Mouse (Mus musculus) NIH3T3 (cell line): Measurements from ENCODE around the gene Faf1.

ENCODE experiments used
- DNase-seq: peaks from one replicate; pipeline ENCODE4 v3.0.0-alpha.2; 2012; ENCODE audit warnings: low read depth

The Faf1 gene

DNA sequence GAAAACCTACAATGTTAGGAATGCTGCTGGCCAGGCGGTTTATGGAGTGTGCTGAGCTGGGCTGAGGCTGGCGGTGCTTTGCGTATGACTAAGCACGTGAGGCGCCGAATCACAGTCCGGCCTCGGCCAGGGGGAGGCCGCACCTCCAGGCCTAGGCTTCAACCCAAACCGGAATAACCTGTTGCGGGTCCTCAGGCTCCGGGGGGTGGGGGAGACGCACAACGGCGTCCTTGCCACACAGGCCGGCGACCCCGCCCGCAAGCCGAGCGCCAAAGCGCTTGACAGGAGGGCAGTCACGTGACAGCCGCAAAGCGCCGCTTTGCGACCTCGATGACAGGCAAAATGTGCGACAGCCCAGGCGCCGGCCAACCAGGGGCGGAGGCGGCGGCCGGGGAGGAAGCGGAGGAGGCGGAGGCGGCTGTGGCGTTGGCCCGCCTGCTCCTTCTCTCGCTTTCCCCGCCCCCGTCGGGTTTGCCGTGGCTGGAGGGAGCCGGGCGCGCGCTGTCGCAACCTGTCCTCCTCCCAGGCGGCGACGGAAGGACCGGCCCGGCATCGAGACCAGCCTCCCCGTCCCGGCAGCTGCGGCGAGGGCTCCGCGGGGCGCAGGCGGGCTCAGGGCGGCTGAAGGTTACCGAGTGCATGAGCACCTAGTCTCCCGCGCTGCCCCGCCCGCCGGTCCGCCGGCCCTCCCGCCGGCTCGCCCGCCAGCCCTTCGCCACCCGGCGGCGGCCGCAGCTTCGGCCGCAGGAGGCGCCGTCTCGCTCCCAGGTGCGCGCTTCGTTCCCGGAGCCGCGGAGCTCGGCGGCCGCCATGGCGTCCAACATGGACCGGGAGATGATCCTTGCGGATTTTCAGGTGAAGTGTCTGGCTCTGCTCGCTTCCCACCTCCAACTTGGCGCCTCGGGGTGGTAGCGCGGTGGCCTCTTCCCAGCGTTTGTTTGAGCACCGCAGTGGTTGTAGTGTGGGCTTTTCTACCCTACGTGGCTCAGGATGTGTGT, at the start of gene Faf1:
TSS of gene Faf1 (plus strand) at position 371 of the 998 bp plus-strand sequence.
- DNase-seq = peak; percentile 100

DNA sequence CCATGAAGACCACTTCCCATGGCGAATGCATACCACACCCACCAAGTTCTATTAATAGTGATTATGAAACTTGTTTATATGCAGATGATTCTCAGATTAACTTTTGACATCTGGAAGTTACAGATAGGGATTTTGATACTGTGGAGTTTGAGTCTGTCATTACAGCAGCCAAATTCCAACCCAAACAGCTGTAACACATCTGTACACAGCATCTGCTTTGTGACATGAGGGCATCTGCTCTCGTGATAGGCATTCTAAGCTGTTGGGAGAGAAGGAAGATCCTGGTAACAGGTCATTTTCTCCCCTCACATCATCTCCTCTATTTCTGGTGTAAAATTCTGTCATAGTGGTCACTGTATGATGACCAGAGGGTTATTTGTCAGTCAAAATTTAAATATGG, 46.2 kb upstream of the Faf1 start:
- DNase-seq = no peak

DNA sequence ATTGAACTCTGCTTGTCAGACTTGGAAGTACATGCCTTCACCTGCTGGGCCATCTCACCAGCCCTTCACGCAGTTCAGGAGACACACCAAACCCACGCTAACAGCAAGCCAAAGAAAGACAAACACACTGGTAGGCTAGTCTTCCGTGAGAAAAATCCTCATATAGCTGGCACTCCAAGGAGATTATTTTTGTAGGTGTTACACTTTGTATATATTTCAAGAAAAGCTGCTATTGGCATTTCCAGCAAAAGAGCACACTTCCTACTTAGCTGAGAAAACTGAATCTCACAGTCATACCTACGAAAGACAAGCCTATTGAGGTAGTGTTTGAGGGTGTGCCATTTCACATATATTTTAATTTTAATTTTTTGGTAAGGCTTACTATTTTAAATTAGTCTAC, 45.4 kb upstream of the Faf1 start:
- no peak for DNase-seq

DNA sequence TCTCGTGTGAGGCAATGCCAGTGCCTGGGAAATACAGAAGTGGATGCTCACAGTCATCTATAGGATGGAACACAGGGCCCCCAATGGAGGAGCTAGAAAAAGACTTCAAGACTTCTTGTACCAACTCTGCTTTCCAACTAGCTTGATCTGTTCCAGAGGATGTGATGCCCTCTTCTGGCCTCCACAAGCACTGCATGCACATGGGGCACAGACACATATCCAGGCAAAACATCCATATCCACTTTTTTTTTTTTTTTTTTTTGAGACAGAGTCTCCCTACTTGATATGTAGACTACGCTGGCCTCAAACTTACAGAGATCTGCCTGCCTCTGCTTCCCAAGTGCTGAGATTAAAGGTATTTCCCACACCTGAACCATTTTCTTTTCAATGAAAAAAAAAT, 41.4 kb upstream of the Faf1 start:
- DNase-seq = peak; percentile 41

DNA sequence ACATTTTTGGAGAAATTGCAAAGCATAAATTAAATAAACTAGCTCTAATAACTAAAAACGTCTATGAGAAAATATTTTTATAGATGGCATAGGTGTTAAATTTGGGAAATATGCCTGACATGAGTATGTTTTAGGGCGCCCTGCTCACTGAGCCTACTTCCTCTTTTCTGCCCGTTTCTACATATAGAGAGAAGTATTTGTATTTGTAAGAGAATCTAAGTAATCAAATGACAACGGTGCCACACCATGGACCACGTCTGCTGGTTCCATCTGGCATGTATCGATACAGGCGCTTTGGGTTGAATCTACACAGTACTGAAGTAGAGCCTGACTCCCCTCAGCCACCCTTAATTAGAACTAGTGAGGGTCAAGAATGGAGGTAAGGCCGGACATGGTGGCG, 37.0 kb upstream of the Faf1 start:
- no peak for DNase-seq

DNA sequence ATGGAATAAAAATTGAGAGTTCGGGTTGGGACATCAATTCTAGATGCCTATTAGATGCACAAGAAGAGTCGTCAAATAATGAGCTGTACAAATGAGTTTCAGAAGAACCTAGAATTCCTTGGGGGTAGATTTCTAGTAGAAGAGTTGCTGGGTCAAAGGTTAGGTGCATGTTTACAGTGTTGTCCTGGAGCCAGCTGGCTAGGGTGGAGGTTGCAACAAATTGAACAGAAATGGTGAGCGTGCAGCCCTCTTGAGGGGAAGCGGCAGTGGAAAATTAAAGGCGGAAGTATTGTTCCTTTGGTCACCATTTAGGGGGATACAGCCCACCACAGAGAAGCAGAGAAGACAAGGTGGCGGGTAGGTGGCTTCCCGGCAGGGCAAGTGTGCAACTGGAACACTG, 36.2 kb upstream of the Faf1 start:
- peak; percentile 69 for DNase-seq

DNA sequence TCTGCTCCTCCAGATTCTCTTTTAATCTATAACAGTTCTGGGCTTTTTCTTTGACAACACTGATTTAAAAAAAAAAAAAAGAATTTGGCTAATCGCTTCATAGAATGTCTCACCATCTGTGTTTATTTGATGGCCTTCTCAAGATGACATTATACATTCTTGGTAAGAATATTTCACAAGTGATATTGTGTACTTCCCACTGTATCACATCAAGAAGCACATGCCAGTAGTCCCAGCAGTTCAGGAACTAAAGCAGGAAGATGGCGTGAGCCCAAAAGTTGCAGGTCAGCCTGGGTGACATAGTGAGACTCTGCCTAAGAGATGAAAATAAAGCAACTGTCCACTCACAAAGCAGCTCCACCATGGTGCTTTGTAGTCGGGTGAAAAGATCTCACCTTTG, 34.9 kb upstream of the Faf1 start:
- DNase-seq = no peak

DNA sequence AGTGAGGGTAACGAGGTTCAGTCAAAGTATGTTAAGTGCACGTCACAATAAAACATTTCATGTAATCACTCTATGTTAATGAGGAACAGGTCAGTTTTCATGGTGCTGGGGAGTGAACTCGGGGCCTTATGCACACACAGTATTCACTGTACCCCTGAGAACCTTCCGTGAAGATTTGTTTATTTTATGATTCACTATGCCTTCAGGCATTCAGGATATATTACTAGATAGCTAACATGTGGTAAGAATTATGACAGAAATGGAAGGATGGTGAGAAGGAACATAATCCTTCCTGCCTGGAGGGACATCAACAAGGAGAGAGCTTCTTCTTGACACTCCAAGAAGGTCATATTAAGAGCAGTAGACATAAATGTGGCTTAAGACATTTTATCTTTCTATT, 29.1 kb upstream of the Faf1 start:
- peak; percentile 82 for DNase-seq

DNA sequence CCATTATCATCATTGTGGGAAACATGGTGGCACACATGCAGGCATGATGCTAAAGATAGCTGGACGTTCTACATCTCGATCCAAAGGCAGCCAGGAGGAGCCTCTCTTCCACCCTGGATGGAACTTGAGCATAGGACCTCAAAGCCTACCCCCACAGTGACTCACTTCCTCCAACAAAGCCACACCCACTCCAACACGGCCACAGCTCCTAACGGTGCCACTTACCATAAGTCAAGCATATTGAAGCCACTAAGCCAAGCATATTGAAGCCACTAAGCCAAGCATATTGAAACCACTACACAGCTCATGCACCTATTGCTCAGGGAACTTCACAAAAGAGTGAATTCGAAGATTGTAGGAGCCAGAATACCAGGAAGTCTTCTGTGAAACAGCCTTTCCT, 27.1 kb upstream of the Faf1 start:
- DNase-seq = no peak

DNA sequence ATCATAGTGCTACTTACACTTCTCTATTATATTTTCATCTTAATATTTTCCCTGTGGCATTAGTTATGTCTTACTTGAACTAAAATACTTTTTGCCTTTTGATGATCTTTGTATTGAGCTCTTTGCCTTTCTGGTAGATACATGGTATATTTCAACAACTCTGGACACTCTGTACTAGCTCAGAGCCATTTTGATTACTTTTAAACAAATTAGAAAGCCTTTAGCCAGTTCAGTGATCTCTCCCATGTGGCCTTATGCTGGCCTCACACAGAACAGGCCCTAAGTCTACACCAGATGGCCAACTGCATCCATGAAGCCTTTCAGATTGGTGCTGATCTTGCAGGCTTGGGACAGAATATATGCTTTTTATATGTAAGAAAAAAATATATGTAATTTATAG, 23.1 kb upstream of the Faf1 start:
- DNase-seq = no peak

DNA sequence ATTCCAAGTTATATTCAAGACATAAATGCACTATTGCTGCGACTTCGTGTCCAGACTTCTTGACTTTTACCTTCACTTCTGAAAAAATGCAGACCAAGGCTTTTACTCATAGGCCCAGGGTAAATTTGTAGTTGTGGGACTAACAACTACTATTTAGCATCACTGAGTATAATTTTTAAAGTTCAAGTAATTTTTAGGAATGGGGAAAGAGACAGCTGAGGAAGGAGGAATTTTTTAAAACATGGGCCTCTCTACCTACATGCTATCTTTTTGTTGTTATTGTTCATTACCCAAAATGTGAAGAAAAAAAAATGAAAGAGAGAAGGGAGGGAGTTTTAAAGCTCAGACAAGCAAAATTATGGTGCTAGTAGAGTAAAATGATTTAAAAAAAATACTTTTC, 21.7 kb upstream of the Faf1 start:
- no peak for DNase-seq

DNA sequence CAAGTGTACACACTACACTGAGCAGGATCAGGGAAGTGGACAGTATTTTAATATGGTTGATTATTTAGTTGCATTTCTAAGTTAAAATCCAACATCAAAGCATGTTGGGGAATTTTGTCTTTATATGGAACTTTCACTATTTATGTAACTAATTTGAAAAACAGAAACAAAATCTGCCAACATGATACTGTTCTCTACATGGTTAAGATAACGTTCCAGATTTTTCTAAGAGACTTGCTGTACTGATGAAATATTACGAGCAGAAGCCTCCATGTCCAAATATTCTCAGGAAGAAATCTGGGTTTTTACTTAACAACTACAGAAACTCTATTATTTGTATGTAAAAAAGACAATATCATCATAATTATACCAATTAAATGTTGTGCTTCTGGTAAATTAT, 20.6 kb upstream of the Faf1 start:
- DNase-seq = no peak

DNA sequence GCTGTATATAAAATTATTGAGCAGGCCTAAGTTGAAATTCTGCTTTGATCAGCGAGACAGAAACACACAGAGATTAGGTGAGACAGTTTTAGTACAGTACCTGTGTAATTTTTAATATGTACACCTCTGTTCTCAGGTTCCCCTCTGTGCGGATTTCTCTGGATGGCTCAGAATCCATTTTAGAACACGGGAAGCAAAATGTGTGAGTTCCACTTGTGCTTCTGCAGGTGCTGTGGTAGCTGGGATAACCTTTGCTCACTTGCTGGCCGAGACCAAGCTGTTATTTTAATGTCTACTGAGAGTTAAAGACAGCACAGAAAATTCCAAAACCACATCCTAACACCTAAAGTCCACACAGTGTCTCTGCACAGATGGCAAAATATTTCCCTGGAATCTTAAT, 20.1 kb upstream of the Faf1 start:
- DNase-seq = peak; percentile 49

DNA sequence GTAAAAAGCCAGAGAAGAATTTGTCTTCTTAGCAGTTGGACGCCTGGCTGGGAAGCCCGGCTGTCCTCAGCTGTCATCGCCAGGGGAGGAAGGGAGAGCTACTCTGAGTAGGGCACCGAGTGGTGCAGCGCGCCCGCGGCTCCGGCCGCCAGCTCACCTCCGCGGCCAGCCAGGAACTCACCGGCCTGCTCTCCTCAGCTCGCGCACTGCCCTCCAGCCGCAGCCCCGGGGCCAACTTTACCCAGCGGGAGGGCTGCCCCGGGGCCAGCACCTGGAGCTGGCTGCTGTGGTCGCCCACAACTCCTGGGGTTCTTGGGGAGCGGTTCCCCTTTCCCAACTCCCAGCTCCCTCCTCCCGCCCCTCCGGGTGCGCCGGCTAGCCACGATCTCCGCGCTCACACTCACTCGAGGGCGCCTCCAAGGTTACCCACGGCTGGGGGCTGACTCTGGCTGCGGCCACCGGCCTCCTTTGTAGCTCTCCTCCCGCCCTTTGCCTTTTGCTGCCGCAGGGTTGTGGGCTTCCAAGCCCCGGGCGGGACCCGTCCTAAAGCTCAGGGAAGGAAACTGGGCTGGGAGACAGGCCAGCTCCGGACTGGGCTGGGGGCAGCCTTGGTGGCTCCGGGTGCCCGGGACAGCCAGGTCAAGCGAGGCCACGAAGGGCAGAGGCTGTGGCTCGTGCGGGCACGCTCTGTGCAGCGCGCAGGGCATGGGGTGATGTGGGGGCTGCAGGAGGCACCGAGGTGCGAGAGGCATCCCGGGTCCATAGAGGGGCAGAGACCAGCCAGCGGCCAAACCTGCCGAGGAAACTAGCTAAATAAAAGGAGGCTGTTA, 19.2 kb upstream of the Faf1 start:
- peak; percentile 80 for DNase-seq

DNA sequence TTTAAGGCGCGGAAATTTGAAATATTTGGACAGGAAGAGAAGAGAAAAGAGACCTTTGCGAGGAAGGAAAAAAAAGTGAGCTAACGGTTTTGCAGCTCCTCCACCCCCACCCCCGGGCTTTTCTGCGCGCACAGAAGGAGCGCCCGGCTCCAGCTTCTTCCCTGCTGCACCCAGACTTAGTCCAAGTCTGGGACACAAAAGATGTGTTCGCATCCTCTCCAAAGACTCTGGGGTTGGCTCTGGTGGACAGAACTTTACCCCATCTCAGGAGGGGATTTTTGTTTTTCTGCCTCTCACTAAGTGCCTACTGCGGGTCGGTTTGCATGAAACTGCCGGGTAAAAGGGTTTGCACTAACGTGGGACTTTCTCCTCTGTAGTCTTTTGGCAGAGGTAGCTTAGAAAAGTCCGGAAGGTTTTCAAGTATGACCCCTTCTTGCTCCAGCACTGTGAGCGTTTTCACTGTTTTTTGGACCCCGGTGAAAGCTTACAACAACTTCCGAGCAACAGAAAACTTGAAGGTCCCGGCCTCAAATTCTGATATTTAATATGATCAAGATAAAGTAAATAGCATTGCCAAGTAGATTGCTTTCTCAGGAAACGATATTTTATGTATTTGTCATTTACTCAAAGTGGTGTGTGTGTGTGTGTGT, 18.4 kb upstream of the Faf1 start:
- DNase-seq = peak; percentile 76

DNA sequence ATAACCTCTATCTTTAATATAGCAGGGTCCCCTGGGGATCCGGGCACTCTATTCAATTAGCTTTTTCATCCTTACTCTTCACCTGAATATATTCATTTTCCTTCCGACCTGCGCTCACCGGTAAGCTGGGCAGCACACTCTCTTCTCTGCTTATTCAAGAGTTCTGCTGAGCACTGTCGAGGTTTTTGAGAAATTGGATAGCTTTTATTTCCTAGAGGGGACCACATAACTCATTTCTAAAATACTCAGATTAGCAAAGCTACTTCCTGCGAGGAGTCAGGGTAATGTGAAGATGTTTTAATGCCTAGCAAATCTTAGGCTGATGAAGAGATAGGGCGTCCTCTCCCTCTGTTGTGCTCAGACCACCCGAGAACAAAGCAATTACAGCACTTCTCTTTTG, 17.6 kb upstream of the Faf1 start:
- DNase-seq = peak; percentile 53

DNA sequence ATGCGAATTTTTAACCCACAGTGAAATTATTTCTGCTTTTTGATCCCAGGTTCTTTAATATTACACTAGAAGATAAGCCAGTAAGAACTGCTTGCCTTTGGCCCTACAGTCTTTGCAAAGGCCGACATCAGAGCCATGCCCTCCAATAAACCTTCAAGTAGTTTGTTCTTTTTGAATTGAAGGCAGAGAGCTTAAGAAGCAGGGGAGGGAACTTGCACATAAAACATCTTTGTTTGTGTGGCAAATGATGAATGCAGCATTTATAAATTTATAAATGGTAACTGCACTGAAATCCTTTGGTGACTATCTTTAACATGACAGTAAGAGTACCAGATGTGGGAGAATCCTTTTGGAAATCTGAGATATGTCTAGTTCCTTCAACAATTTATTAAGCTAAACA, 16.8 kb upstream of the Faf1 start:
- peak; percentile 42 for DNase-seq

DNA sequence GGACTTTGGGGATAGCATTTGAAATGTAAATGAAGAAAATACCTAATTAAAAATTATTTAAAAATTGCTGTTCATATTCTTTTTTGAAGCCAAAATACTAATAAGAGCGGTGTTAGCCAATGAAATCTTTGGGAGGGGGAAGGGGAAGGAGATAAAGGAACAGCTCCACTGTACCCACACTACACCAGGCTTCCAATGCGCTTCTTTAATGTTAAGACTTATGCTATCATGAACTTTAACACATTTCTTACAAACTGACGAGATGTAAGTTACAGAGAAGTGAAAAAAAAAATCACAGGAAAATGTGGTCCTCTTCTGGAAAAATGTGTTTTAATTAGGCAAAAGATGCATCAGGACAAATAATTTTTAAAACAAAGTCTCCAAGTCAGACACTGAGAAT, 15.8 kb upstream of the Faf1 start:
- DNase-seq = peak; percentile 32

DNA sequence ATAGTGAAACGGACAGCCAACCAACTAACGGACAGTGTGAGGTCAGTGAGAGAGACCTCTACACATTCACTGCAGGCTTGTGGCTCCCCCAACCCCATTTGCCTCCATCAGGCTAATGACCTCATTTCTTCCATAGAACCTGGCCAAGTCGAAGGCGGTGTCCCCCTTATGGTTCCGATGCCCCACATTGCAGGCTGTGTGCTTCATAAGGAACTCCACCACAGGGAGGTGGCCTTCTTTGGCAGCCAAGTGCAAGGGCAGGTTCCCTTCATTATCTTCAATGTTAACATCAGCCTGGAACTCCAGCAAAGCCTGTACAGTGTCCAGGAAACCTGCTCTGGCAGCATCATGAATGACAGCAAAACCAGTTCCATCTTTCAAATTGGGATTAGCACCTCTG, 15.2 kb upstream of the Faf1 start:
- DNase-seq = peak; percentile 61

DNA sequence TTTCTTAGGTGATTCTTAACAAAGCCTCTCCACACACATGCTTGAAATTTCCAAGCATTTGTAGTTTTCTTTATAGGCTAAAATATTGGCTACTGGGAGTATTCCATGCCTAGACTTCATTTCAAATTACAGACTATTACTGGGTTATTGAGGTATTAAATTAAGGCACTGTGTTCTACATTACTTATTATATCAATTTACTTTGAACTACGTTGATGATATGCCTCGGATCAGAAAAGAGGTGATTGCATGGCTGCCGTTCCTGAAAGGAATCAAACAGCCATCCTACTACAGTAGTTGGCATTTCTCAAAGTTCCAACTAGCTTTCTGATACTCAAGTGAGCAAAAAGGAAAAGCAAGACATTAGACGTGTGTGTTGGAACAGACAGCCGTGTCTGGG, 14.1 kb upstream of the Faf1 start:
- DNase-seq = peak; percentile 48

DNA sequence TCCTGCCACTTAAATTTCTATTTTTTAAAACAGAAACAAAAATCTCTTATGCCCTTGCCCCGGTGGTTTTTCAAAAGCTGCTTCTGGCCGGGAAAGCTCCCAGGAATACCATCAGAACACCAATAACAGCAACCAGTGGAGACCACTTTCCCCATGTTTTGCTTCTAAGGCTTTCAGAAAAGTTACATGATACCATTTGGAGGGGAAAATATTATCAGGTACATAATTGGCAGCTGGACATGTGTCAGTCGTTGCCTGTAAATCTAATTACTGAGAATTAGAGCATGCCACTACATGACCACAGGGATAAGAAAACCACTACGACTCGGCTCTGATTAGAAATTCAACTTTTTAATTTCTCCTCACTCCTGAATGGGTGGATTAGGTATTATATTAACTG, 12.3 kb upstream of the Faf1 start:
- DNase-seq = peak; percentile 43
